Mouse (Mus musculus) kidney, adult 2 months (tissue): Measurements from ENCODE around the gene Tbc1d4. TPM values are rescaled to one million over a fixed set of nuclear protein-coding genes. Genes with fewer than 3 reads are reported as not detected.
A peak's percentile ranks its signal among the peaks of the same experiment; 100 is the strongest.

Source experiments
- DNase-seq: peaks from one replicate; pipeline ENCODE4 v3.0.0; 2021
- H3K27ac ChIP-seq: fragments of 200-500 bp; 2 replicates; pipeline ENCODE4 v1.5.1; 2012; ENCODE audit warnings: low read depth, low read length, control low read depth, inconsistent platforms; ENCODE audit not compliant: insufficient read depth
- H3K27me3 ChIP-seq: fragments of 200-500 bp; replicated peaks from 2 replicates; pipeline ENCODE4 v1.6.1; 2012; ENCODE audit warnings: mild to moderate bottlenecking, moderate library complexity, low read length, inconsistent platforms; ENCODE audit not compliant: control insufficient read depth, insufficient read depth
- H3K36me3 ChIP-seq: fragments of 200-500 bp; 2 replicates; pipeline ENCODE4 v1.6.1; 2012; ENCODE audit warnings: mild to moderate bottlenecking, moderate library complexity, low read length, inconsistent platforms; ENCODE audit not compliant: control insufficient read depth, insufficient read depth
- H3K4me1 ChIP-seq: fragments of 200-500 bp; 2 replicates; pipeline ENCODE4 v1.6.1; 2011; ENCODE audit warnings: low read length; ENCODE audit not compliant: control insufficient read depth, insufficient read depth
- H3K4me3 ChIP-seq: fragments of 200-500 bp; 2 replicates; pipeline ENCODE4 v1.5.1; 2011; ENCODE audit warnings: mild to moderate bottlenecking, low read depth, low read length, control low read depth; ENCODE audit not compliant: insufficient read depth
- CTCF ChIP-seq: fragments of 200-500 bp; conservative IDR thresholded peaks from 2 replicates; pipeline ENCODE4 v1.5.1; 2011; ENCODE audit warnings: low read depth, mild to moderate bottlenecking, control low read depth, low read length, moderate library complexity, mixed read lengths; ENCODE audit not compliant: insufficient read depth, insufficient read length
- POLR2A ChIP-seq: fragments of 200-500 bp; IDR thresholded peaks from one replicate; pipeline ENCODE4 v1.6.1; 2011; ENCODE audit warnings: low read depth, low read length, control low read depth
- WGBS: fragments of 180-500 bp; shearing (Covaris S2); methylation state at CpG from one replicate; pipeline ENCODE4 v1.1.7; 2018; 5-methylcytosine and 5-hydroxymethylcytosine counted together
- polyA plus RNA-seq: library from polyadenylated mRNA; depleted of rRNA; stranded (reverse); fragments of >200 nt; gene quantifications from 2 replicates; pipeline ENCODE4 v1.2.3, GENCODE M21; 2012

Gene Tbc1d4
- polyA plus RNA-seq, 1 experiment, result 8.9 TPM

GRCm38 (mm10) chr14:101573107-101573614, 35.8 kb downstream of the Tbc1d4 start:
- Histone ChIP-seq H3K4me1 (no peaks in the 10 kb centered on the region), H3K27me3 (no peaks in the 10 kb centered on the region), H3K27ac (no peak overlapping the region), H3K4me3 (no peak overlapping the region), H3K36me3 (no peaks in the 10 kb centered on the region)
- DNase-seq, result peak; percentile 11
- TF ChIP-seq CTCF (no peak), POLR2A (no peak)
- 44% methylated on average over 7 of the region's 7 CpGs for WGBS

GRCm38 (mm10) chr14:101568828-101569227, 40.2 kb downstream of the Tbc1d4 start:
- no peaks in the 10 kb centered on the region for H3K36me3 ChIP-seq
- H3K27me3 ChIP-seq, result no peaks in the 10 kb centered on the region
- H3K27ac ChIP-seq, result no peak overlapping the region
- TF ChIP-seq POLR2A, result no peak
- no peak for TF ChIP-seq CTCF
- H3K4me3 ChIP-seq, result no peak overlapping the region
- 73% methylated on average over 2 of the region's 2 CpGs for WGBS
- H3K4me1 ChIP-seq, result no peaks in the 10 kb centered on the region
- DNase-seq, result peak; percentile 11

GRCm38 (mm10) chr14:101566717-101567116, 42.3 kb downstream of the Tbc1d4 start:
- Histone ChIP-seq H3K27ac (no peak overlapping the region), H3K36me3 (no peaks in the 10 kb centered on the region), H3K4me3 (no peak overlapping the region), H3K27me3 (no peaks in the 10 kb centered on the region), H3K4me1 (no peaks in the 10 kb centered on the region)
- WGBS, result 100% methylated on average over 2 of the region's 2 CpGs
- TF ChIP-seq CTCF, result no peak
- no peak for TF ChIP-seq POLR2A
- DNase-seq, result no peak

- Histone ChIP-seq H3K4me1 (no peaks in the 10 kb centered on the region), H3K36me3 (no peaks in the 10 kb centered on the region), H3K27me3 (no peaks in the 10 kb centered on the region), H3K27ac (no peak overlapping the region), H3K4me3 (no peak overlapping the region)
- 65% methylated on average over 3 of the region's 3 CpGs for WGBS
- no peak for TF ChIP-seq CTCF
- TF ChIP-seq POLR2A, result no peak
- DNase-seq, result no peak
These were observed 43.3 kb downstream of the Tbc1d4 start for GRCm38 (mm10) chr14:101565661-101566060.

- H3K36me3 ChIP-seq, result no peaks in the 10 kb centered on the region
- no peaks in the 10 kb centered on the region for H3K27me3 ChIP-seq
- no peak overlapping the region for H3K27ac ChIP-seq
- no peak for DNase-seq
- TF ChIP-seq POLR2A, result no peak
- TF ChIP-seq CTCF, result no peak
- 71% methylated on average over 12 of the region's 12 CpGs for WGBS
- no peak overlapping the region for H3K4me3 ChIP-seq
- H3K4me1 ChIP-seq, result 0 out of 2 replicates have a peak, but pooled peaks cover 3% of the 10 kb centered on the region
These were observed 47.7 kb downstream of the Tbc1d4 start for GRCm38 (mm10) chr14:101561251-101561701.

GRCm38 (mm10) chr14:101559446-101559845, 49.5 kb downstream of the Tbc1d4 start:
- no peak overlapping the region for H3K27ac ChIP-seq
- DNase-seq, result no peak
- WGBS, result 79% methylated on average over 3 of the region's 3 CpGs
- H3K4me1 ChIP-seq, result 0 out of 2 replicates have a peak, but pooled peaks cover 3% of the 10 kb centered on the region
- TF ChIP-seq CTCF (no peak), POLR2A (no peak)
- H3K36me3 ChIP-seq, result no peaks in the 10 kb centered on the region
- H3K4me3 ChIP-seq, result no peak overlapping the region
- H3K27me3 ChIP-seq, result no peaks in the 10 kb centered on the region

GRCm38 (mm10) chr14:101548885-101549573, 60.0 kb downstream of the Tbc1d4 start:
- 94% methylated on average over 20 of the region's 20 CpGs for WGBS
- Histone ChIP-seq H3K36me3 (no peaks in the 10 kb centered on the region), H3K4me3 (no peak overlapping the region), H3K27ac (no peak overlapping the region), H3K4me1 (0 out of 2 replicates have a peak, but pooled peaks cover 2% of the 10 kb centered on the region), H3K27me3 (no peaks in the 10 kb centered on the region)
- no peak for DNase-seq
- no peak for TF ChIP-seq CTCF
- no peak for TF ChIP-seq POLR2A
